Mouse (Mus musculus) lung, adult 18-20 months (tissue): ENCODE measurements around the gene Gpr180.

Experiments used
- DNase-seq, 2 experiments: peaks; one replicate each; pipeline ENCODE4 v3.0.0; 2022; ENCODE audit warnings: mixed read lengths in 2 of 2

The Gpr180 gene

GRCm38 (mm10) chr14:118212188-118212804, 75.3 kb downstream of the Gpr180 start:
- DNase-seq: no peak
